Mouse (Mus musculus): ENCODE measurements around the gene Fbxl17. TPM values are rescaled to one million over a fixed set of nuclear protein-coding genes. Genes with fewer than 3 reads are reported as not detected.

The Fbxl17 gene
- 5.4 and 7.5 TPM in 2 replicates for polyA plus RNA-seq (2016; fragmentation: Nextera tagmentation; extraction: Ambion mirVana)

DNA sequence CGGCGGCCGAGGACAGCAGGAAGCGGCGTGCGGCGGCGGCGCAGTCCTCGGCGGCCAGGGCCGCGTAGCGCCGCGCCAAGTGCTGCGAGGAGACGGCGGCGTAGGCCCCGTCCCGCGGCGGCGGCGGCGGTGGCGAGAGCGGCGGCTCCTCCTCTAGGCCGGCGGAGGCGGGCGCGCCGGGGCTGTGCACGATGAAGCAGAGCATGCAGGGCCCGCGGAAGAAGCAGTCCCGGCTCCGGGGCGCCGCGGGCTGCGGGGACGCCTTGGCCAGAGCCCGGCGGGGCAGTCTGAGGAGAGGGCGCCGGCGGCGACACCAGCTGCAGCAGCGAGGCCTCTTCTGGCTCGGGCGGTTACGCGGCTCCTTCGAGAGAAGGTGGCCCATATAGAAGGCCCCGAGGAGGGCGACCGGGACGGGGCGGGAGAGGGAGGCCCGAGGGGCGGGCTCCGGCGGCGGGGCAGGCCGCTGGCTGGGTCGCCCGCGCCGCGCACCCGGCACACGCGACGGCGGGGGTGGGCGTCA, at the start of gene Fbxl17:
Gene Fbxl17, minus strand, starts transcription at position 382 of the 520 bp plus-strand sequence.
- peak; percentile 40 for ATAC-seq (ENCODE audit: insufficient number of reproducible peaks, insufficient read depth, low FRiP score, low TSS enrichment, low read depth)
- Histone ChIP-seq H3K9me3 (no peaks in the 10 kb centered on the region), H3K9ac (replicated peaks) (peak within 1 kb of the TSS; percentile 98), H3K4me1 (replicated peaks) (peaks cover 27% of the 10 kb centered on the region), H3K36me3 (no peaks in the 10 kb centered on the region), H3K4me2 (peak within 1 kb of the TSS; percentile 72), H3K4me3 (replicated peaks) (peak within 1 kb of the TSS; percentile 95), H3K27ac (peak within 1 kb of the TSS; percentile 98), H3K27me3 (no peaks in the 10 kb centered on the region)
- under 1% methylated on average over 70 of the region's 80 CpGs for WGBS

DNA sequence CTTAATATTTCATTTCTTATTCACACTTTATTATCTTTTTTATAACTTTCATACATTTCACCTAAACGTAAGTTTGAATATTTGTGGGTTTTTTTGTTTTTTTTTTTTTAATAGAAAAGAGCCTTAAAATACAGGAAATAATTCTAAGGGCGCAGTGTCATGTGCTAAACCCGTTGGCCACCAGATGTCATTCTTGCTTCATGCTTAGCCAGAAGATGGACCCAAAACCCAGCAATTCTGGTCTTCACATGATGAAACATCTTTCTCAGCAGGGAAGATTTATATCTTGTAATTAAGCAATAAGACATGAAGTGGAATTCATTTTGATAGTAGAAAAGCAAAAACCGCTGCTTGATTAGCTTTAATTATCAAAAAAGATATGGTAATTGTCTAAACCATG, 47.6 kb upstream of the Fbxl17 start:
- ATAC-seq (ENCODE audit: insufficient number of reproducible peaks, insufficient read depth, low FRiP score, low TSS enrichment, low read depth), result no peak
- H3K36me3 ChIP-seq, result no peaks in the 10 kb centered on the region
- no peak overlapping the region for H3K4me2 ChIP-seq
- no peaks in the 10 kb centered on the region for H3K4me1 ChIP-seq (replicated peaks)
- 0 out of 2 replicates have a peak, but pooled peaks cover 4% of the 10 kb centered on the region for H3K9me3 ChIP-seq
- H3K4me3 ChIP-seq (replicated peaks), result no peak overlapping the region
- no peaks in the 10 kb centered on the region for H3K27me3 ChIP-seq
- no peak overlapping the region for H3K9ac ChIP-seq (replicated peaks)
- no peak overlapping the region for H3K27ac ChIP-seq
- 85% methylated on average over 4 of the region's 4 CpGs for WGBS

DNA sequence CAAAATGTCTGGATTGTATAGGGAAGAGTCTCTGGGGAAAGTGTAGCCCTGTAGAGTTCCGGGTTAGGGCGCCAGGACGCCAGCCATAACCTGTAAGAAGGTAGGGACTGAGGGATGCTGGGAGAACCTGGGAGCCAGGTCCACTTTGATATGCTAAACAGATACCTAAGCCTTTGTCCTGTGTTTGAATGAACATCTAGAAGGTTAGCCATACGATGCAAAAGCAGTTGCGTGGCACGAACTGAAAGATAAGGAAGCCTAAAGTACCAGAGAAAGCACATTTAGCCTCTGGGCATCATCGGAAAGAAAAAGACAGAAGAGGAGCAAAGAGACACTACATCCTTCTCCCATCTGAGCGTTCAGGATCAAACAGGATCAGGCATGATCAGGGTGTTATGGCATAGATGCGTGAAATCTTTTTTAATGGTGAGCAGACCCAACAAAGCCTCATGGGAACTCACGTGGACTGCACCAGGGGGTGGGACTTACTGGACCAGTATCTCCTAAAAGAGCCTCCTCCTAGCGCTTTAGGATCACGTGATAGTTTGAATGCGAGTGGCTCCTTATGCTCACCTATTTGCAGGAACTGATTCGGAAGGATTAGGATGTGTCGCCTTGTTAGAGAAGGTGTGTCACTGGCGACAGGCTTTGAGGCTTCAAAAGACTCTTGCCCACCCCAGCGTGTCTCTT, 34.9 kb upstream of the Fbxl17 start:
- H3K9me3 ChIP-seq, result no peaks in the 10 kb centered on the region
- H3K9ac ChIP-seq (replicated peaks), result no peak overlapping the region
- H3K4me3 ChIP-seq (replicated peaks), result no peak overlapping the region
- WGBS, result 90% methylated on average over 17 of the region's 17 CpGs
- no peaks in the 10 kb centered on the region for H3K36me3 ChIP-seq
- H3K27me3 ChIP-seq, result no peaks in the 10 kb centered on the region
- ATAC-seq (ENCODE audit: insufficient number of reproducible peaks, insufficient read depth, low FRiP score, low TSS enrichment, low read depth), result no peak
- H3K27ac ChIP-seq, result no peak overlapping the region
- no peak overlapping the region for H3K4me2 ChIP-seq
- peaks cover 4% of the 10 kb centered on the region; the same call in 1 of the 2 replicates for H3K4me1 ChIP-seq (replicated peaks)

DNA sequence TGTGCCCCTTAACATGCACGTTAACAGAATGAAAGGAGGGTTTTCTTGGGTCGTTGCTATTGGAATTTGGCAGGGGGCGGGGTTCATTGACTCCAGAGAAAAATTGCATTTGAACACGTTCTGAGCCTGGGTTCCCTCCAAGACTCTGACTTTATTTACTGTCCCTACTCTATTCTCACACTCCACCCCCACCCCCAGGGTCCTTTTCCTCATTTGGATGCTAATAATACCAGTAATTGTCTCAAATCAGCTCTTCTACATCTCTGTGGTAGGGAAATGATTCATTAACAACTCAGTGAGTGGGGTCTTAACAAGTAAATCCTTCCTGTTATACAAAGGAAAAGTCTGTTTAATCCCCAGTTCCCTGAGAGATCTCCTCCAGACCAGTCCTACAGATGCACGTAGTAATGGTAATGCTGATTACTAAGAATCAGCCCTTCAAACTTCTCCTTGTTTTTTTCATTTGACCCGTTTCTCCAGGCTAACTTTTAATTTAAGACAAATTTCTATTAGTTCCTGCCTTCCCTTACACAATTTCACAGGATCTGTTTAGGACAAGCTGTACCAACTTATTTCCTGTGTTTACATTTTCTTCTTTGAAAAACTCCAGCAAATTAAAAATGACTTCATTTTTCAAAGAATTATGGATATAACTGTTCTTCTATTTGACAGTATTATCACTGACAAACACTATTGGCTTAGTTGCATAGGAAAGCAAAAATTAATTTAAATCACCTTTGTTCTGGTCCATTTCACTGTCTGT, 33.4 kb upstream of the Fbxl17 start:
- no peak overlapping the region for H3K27ac ChIP-seq
- ATAC-seq (ENCODE audit: insufficient number of reproducible peaks, insufficient read depth, low FRiP score, low TSS enrichment, low read depth), result no peak
- H3K9ac ChIP-seq (replicated peaks), result no peak overlapping the region
- no peaks in the 10 kb centered on the region for H3K36me3 ChIP-seq
- no peaks in the 10 kb centered on the region for H3K9me3 ChIP-seq
- 34% methylated on average over 6 of the region's 6 CpGs for WGBS
- no peak overlapping the region for H3K4me3 ChIP-seq (replicated peaks)
- no peak overlapping the region for H3K4me2 ChIP-seq
- H3K4me1 ChIP-seq (replicated peaks), result peaks cover 4% of the 10 kb centered on the region; the same call in 1 of the 2 replicates
- no peaks in the 10 kb centered on the region for H3K27me3 ChIP-seq

DNA sequence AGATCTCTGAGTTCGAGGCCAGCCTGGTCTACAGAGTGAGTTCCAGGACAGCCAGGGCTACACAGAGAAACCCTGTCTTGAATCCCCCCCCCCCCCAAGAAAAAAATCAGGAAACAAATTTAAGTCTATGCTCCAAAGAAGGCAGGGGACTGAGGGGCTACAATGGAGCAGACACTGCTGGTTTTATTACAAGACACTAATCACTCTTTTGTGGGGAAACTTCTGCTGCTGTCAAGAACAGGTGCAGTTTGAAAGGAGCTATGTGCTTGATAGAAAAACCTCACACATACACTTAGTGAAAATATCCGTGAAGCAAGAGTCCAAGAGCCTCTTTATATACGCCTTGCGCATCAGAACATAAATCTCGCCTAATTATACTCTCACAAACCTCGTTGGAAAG, 29.7 kb upstream of the Fbxl17 start:
- ATAC-seq (ENCODE audit: insufficient number of reproducible peaks, insufficient read depth, low FRiP score, low TSS enrichment, low read depth), result no peak
- H3K9me3 ChIP-seq, result no peaks in the 10 kb centered on the region
- peaks cover 4% of the 10 kb centered on the region; the same call in 1 of the 2 replicates for H3K4me1 ChIP-seq (replicated peaks)
- H3K4me2 ChIP-seq, result no peak overlapping the region
- H3K36me3 ChIP-seq, result no peaks in the 10 kb centered on the region
- H3K4me3 ChIP-seq (replicated peaks), result no peak overlapping the region
- H3K9ac ChIP-seq (replicated peaks), result no peak overlapping the region
- no peaks in the 10 kb centered on the region for H3K27me3 ChIP-seq
- no peak overlapping the region for H3K27ac ChIP-seq
- 77% methylated on average over 6 of the region's 6 CpGs for WGBS

DNA sequence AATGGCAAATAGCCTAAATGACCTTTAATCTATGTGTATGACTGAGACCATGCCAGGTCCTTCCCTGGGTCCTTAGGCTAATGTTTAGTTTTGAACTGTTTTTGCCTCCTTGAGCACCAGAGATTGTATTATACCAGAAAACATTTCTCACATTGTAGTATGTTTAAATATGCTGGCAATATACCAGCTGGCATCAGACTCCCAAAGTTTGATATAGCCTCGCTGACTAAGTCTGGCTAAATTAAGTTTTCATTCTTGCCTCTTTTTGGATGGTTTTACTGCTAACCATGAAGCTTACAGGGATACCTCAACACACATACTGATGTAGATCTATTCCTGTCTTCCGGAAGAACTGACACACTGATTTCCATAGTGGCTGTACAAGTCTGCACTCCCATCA, 20.9 kb upstream of the Fbxl17 start:
- Histone ChIP-seq H3K27me3 (no peaks in the 10 kb centered on the region), H3K4me1 (replicated peaks) (no peaks in the 10 kb centered on the region), H3K4me3 (replicated peaks) (no peak overlapping the region), H3K4me2 (no peak overlapping the region), H3K9ac (replicated peaks) (no peak overlapping the region), H3K27ac (no peak overlapping the region), H3K9me3 (no peaks in the 10 kb centered on the region), H3K36me3 (no peaks in the 10 kb centered on the region)
- 99% methylated on average over 2 of the region's 2 CpGs for WGBS
- ATAC-seq (ENCODE audit: insufficient number of reproducible peaks, insufficient read depth, low FRiP score, low TSS enrichment, low read depth), result no peak

DNA sequence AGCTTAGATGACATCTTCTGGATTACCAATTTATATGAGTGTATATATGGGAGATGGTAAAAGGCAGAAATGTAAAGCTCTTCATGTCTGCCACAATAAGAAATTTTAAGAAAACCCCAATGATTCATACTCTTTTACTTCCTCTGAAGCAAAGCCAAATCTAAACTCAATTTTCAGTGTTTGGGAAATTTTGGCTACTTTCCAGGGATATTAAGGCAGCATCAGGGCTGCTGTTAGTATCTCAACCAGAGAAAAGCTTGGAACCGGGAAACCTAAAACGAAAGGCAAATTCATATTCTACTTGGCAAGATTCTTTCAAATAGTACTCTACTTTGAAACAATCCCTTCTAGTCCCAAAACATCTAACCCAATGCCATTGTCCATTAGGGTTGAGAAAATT, 10.6 kb upstream of the Fbxl17 start:
- Histone ChIP-seq H3K9me3 (no peaks in the 10 kb centered on the region), H3K4me3 (replicated peaks) (no peak overlapping the region), H3K27ac (no peak overlapping the region), H3K4me1 (replicated peaks) (no peaks in the 10 kb centered on the region), H3K27me3 (no peaks in the 10 kb centered on the region), H3K4me2 (no peak overlapping the region), H3K9ac (replicated peaks) (no peak overlapping the region), H3K36me3 (no peaks in the 10 kb centered on the region)
- no peak for ATAC-seq (ENCODE audit: insufficient number of reproducible peaks, insufficient read depth, low FRiP score, low TSS enrichment, low read depth)
- 95% methylated on average over 2 of the region's 2 CpGs for WGBS

DNA sequence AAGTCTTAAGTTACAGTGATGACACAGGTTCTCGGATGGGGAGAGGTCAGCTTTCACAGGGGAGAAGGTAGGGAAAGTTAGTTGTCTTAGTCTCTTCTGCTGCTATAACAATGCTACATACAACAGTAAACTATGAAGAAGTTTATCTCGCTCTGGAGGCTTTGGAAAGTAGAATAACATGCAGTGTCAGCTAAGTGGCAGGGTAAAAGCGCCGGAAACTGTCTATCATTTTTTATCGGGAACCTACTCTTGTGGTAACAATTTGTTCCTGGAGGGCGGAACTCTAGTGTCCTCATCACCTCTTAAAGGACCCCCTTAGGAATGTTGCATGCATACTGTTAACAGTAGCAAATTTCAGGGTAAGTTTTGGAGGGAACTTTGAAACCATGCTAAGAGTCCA, 1.3 kb upstream of the Fbxl17 start:
- Histone ChIP-seq H3K9me3 (no peaks in the 10 kb centered on the region), H3K4me2 (no peak overlapping the region), H3K4me1 (replicated peaks) (peaks cover 25% of the 10 kb centered on the region), H3K9ac (replicated peaks) (no peak overlapping the region), H3K36me3 (no peaks in the 10 kb centered on the region), H3K27me3 (no peaks in the 10 kb centered on the region), H3K27ac (no peak overlapping the region), H3K4me3 (replicated peaks) (peak overlapping the region; percentile 95; the same call in 1 of the 2 replicates)
- ATAC-seq (ENCODE audit: insufficient number of reproducible peaks, insufficient read depth, low FRiP score, low TSS enrichment, low read depth), result no peak
- WGBS, result 93% methylated on average over 6 of the region's 6 CpGs

DNA sequence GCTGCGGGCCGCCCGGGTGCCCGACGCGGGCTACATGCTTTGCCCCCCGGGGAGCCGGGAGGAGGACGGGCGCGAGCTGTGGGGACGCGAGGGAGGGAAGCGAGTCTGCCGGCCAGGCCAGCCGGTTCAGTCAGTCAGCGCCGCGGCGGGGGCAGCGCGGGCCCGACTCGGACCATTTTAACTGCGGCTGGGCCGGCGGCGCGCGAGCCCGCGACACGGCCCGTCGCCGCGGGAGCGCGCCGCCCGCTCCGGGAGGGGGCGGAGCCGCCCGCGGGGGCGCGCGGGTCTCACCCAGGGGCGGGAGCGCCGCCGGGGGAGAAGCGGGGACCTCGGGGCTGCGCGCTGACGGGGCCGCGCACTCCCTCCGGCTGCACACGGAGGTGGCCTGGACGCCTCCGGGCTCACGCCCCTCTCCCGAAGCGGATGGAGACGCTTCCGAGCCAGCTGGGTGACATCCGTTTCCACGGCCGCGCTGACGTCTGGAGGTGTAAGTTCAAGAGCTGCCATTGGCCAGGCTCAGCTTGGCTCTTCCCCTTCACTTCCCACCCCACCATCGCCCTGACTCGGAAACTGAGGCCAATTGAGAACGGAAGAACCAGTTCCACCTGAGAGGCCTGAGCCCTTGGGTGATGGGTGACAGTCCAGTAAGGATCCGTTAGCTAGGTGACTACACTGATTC, 478 bp upstream of the Fbxl17 start:
- H3K36me3 ChIP-seq, result no peaks in the 10 kb centered on the region
- peak overlapping the region; percentile 72 for H3K4me2 ChIP-seq
- no peaks in the 10 kb centered on the region for H3K27me3 ChIP-seq
- ATAC-seq (ENCODE audit: insufficient number of reproducible peaks, insufficient read depth, low FRiP score, low TSS enrichment, low read depth), result peak; percentile 76
- peaks cover 27% of the 10 kb centered on the region for H3K4me1 ChIP-seq (replicated peaks)
- 1% methylated on average over 53 of the region's 78 CpGs for WGBS
- H3K9ac ChIP-seq (replicated peaks), result peak overlapping the region; percentile 98
- H3K27ac ChIP-seq, result peak overlapping the region; percentile 98
- H3K9me3 ChIP-seq, result no peaks in the 10 kb centered on the region
- H3K4me3 ChIP-seq (replicated peaks), result peak overlapping the region; percentile 95

DNA sequence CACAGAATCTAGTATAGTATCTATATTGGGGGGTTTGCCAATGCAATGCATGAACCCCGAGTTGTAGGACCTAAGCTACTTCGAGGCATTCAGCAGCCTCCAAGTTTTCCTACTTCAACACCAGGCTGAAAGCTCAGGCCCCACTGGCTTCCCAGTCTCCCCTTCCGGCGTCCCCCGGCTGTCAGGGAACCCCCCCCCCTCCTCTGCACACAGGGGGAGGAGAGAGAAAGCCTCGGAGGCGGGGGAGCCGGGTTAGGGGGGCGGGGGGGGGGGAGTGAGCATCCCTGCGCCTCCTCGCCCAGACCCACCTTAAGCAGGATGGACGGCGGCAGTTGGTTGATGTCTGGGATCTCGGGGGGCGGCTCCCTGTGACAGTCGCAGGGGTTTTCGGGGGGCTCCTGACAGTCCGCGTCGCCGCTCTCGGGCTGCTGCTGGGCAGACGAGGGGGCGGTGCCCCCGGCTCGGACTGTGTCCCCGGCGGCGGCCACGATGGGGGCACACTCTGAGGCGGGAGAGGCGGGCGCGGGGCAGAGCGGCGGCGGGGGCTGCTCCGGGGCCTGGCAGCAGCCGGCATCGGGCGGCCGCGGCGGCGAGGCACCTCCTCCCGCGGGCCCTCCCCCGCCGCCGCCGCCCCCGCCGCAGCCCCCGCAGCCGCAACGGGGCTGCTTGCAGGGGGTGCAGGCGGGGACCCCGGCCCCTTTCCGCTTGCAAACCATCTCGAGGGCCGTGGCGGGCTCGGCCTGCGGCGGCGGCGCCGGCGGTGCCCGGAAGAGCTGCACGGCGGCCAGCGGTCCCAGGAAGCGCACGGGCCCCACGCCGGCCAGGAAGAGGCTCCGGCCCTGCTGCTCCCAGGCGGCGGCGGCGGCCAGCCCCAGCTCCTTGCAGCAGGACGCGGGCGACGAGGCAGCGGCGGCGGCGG, 841 bp downstream of the Fbxl17 start:
- ATAC-seq (ENCODE audit: insufficient number of reproducible peaks, insufficient read depth, low FRiP score, low TSS enrichment, low read depth), result peak; percentile 57; the same call in 1 of the 2 replicates
- H3K4me2 ChIP-seq, result peak overlapping the region; percentile 72
- under 1% methylated on average over 77 of the region's 90 CpGs for WGBS

More for the DNA sequence above, 841 bp downstream of the Fbxl17 start:
- Histone ChIP-seq H3K27me3 (no peaks in the 10 kb centered on the region), H3K4me1 (replicated peaks) (peaks cover 31% of the 10 kb centered on the region), H3K9ac (replicated peaks) (peak overlapping the region; percentile 98), H3K9me3 (no peaks in the 10 kb centered on the region), H3K27ac (peak overlapping the region; percentile 98), H3K4me3 (replicated peaks) (peak overlapping the region; percentile 95), H3K36me3 (no peaks in the 10 kb centered on the region)

All from limb, embryonic 12.5 days (tissue).